Mouse (Mus musculus): ENCODE measurements around the gene Sowahc.

The Sowahc gene

DNA sequence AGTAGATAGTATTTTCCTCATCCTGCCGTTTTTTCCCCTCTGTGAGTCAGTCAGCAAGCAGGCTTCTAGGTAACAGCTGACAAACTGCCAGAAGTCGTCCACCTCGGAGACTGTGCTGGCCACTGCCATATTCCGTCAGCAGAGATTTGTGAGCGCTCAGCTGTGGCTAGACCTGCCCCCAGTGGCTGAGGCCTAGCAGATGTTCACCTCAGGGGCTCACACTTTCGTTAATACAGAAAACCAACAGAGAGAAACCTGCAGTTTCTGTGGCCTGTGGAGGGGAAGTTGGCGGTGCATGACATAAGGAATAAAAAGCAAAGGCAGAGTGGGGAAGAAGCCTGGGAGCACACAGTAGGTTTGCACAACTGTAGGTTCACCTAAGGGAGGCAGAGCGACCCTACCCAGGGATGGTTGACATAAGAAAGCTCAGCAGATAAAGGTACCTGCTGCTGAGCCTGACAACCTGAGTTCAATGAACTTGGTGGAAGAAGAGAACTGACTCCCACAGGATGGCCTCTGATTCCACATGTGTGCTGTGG is 31.9 kb downstream of the Sowahc start:
- in situ Hi-C loops (cut with MboI), result no loop called here

DNA sequence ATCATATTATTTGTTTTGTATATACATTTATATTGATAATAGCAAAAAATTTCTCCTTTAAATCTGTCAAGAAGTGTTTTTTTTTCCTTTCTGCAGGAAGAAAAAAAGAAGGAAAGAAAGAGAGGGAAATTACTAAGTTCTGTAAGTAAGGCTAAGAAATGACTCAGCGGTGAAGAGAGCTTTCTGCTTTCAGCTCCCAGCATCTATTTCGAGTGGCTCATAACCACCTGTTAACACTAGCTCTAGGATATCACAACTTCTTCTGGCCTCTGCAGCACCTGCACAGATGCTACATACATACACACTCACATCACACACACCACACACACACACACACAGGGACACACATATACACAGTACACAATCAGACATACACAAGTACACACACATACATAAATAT is 34.8 kb downstream of the Sowahc start:
- in situ Hi-C loops (cut with MboI), result no loop called here

DNA sequence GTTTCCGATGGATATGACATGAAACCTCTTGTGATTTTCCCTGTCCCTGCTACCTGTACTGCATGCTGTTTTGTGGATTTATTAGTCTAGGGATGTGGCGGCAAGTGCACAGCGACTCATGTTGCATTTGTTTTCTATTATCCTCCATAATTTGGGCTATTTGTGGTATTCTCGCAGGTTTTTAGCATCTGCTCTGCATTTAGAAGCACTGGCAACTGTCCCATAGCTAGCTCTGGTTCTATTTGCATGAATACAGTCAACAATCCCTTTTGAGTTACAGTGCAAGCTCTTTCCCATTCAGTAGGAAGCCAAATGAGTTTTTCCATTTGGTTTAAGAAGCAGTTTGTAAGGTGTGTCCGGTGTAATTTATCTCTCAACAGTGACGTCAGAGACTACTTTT is 37.8 kb downstream of the Sowahc start:
- in situ Hi-C loops (cut with MboI), result no loop called here

DNA sequence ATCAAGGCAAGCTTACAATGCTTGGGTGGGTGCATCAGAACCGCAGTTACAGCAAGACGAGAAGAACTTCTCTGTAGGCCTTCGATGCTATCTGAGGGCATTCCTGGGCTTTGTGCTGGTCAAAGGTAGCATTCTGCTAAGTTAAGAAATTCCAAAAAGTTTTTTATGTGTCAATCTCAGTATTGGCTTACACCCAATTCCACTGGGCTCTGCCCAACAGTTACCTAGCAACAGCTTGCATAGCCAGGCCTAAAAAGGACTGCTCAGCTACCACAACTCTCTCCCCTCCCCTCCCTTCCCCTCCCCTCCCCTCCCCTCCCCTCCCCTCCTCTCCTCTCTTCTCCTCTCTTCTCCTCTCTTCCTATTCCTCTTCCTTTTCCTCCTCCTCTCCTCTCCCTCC is 39.9 kb downstream of the Sowahc start:
- in situ Hi-C loops (cut with MboI), result no loop called here

DNA sequence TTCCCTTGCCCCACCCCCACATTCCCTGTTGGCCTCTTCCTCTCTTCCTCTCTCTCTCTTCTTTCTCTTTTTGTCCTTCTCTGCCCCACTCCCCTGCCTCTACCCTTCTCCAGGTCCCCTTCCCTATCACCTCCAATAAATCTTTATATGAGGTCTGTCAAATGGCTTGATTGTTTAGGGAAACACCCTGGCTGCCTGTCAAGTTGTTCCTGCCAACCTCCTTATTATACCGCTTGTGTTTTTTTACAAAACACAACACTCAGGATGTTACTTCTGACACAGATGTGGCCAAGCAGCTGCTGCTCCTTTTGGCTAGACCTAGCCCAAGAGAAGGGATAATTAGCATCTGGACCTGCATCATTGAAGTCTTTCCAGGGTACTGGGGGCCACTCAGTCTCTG is 40.3 kb downstream of the Sowahc start:
- in situ Hi-C loops (cut with MboI), result no loop called here

DNA sequence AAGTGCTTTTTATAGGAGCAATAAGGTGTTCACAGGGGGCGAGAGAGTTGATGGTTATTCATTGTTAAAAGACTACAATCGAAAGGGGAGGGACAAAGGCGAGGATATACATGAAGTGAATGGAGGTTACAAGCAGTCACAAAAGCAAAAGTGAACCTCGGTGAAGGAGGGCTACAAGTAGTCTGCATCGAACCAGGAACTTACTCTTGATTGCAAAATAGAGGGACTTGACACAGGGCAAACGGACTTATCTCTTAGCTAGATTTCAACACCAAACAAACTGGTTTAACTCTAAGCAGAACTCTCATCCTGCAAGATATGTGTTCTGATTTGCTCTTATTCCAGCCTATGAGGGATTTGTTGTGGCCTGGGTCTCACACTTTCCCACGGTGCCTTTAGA is 41.2 kb downstream of the Sowahc start:
- in situ Hi-C loops (cut with MboI), result no loop called here

DNA sequence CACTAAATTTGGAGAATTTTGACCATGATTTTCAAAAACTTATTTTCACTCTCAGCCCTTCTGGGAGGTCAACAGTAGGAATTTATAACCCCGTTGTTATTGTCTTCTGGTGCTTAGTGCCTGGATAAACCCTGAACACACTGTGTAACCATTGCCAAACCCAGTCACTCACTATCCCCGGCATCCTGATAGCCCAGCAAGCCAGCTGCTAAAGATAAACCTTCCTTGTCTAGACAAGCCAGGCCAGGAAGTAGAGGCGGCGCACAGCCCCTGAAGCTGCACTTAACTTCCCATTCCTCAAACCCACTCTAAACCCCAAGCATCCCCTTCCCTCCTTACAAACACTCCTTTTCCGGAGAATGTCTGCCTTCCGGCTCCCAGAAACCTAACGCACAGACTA is 43.3 kb downstream of the Sowahc start:
- in situ Hi-C loops (cut with MboI), result no loop called here

DNA sequence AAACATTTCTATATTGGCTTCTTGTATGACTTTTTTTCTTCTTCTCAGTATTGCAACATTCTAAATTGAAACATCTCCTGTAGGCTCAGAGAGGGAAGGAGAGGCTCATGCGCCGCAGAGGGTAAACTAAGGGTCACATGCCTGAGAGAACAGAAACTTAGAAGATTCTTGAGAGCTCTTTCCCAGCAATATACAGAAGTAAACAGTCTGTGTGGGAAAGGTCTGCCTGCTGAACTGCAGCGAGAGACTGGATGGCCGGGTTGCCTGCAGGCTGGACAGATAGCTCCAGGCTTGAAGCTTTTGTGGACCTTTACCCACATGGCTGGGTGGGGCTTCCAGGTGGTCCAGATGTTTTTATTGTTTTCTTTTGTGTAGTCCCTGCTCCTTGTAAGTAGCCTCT is 43.9 kb downstream of the Sowahc start:
- in situ Hi-C loops (cut with MboI), result no loop called here

DNA sequence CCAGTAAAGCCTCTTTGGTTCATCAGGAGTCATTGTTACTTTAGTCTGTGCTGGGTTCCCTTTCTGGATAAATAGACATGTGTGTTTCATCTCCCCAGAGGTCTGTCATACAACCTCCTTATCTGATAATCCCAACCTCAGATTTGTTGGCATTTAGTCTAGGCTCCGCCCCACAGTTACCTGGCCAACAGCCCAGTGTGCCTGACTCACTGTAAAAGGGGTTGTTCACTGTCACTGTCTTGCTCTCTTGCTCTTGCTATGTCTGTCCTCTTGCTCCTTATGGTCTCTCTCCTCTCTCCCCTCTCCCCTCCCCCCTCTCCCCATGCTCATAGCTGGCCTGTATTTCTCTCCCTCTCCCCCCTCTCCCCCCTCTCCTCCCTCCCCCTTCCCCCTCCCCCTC is 44.3 kb downstream of the Sowahc start:
- in situ Hi-C loops (cut with MboI), result no loop called here

DNA sequence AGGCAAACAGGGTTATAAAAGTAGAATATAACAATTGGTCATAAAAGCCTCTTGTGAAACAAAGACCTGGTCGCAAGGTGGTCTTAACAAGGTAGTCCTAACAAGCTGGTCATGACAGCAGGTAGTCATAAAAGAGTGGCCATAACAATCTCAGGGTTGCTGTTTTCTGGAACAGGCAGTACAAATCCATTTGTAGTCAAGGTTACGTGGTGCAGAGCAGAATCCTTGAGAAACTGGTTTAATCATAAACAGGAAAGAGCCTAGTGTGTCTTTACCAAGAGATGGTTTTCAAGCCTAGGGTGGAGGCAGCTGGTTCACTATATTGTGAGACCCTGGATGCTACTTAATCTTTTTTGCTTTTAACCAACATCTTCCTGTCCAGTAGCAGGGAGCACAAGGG is 45.5 kb downstream of the Sowahc start:
- in situ Hi-C loops (cut with MboI), result no loop called here

DNA sequence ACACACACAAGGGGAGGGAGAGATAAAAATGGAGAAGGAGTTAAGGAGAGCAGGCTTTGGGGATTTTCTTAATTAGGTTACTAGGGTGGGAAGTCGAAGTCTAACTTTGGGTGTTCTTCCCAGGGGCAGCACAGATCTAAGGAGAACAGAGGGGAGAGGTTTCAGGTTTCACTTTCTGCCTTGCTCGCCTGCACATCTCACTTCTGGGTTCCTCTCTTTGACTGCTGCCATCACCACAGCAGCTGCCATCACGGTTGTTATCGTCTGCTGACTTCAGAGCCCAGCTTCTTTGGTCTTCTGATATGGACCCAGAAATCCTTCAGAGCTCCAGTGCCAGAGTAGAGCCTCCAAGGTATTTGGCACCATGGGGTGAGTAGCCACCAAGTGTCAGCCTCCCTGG is 46.4 kb downstream of the Sowahc start:
- in situ Hi-C loops (cut with MboI), result no loop called here

DNA sequence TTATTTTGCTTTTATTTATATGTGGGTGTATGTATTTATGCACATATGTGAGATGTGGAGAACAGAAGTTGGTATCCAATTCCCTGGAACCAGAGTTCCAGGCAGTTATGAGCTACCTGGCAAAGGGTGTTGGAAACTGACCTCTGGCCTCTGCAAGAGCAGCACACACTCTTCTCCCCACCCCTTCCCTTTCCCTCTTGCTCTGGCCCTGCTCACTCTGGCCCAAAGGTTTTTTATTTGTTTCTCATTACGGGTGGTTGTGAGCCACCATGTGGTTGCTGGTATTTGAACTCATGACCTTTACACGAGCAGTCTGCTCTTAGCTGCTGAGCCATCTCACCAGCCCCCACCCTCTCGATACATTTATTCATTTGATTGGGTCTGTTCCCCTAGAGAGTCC is 47.0 kb downstream of the Sowahc start:
- in situ Hi-C loops (cut with MboI), result no loop called here

DNA sequence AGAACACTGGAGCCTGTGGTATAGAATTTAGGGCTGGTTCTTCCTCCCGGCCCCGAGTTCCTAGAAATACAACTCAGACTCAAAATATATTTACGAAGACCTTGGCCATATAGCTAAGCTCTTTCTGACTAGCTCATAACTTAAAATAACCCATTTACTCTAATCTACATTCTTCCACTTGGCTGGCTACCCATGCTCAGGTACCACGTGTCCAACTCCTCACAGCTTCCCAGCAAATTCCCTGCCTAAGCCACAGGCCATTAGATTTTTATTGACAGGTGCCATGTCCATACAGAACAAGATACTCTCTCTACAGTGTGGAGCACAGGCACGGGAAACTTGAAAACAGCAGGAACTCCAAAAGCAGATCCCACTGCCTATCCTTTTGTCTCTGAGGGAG is 54.0 kb downstream of the Sowahc start:
- in situ Hi-C loops (cut with MboI), result no loop called here
